ENCODE assay signal across 26 mouse cellular contexts in genomic region chr12:86238736-86239135, GRCm38 (mm10).
"Had no signal": no experiment of that assay in that cellular context is flagged by ENCODE, and none has a peak within 500 bp of the region (broad histone marks: within the 10 kb centered on the region; RNA-seq: fewer than 3 reads in every experiment).

No protein-coding gene starts in this region.

- H3K27ac ChIP-seq: heart, adult 2 months; heart, embryonic 13.5 days; heart, embryonic 15.5 days; hindbrain, embryonic 13.5 days; hindbrain, embryonic 15.5 days; hindbrain, postnatal 0 days; intestine, embryonic 15.5 days; layer of hippocampus, adult 2 months; left cerebral cortex, adult 2 months; limb, embryonic 10.5 days; limb, embryonic 12.5 days; liver, embryonic 13.5 days had no signal

- H3K36me3 ChIP-seq: heart, embryonic 15.5 days; hindbrain, embryonic 15.5 days; intestine, embryonic 15.5 days; limb, embryonic 10.5 days; limb, embryonic 12.5 days had no signal

- H3K9ac ChIP-seq: heart, embryonic 13.5 days; heart, embryonic 15.5 days; hindbrain, embryonic 13.5 days; hindbrain, embryonic 15.5 days; intestine, embryonic 15.5 days; limb, embryonic 12.5 days; liver, embryonic 13.5 days had no signal

- DNase-seq: gastrocnemius, postnatal 14 days; gastrocnemius, postnatal 36 days; heart, adult 11 months; heart, adult 2 months; heart, postnatal 14 days; heart, postnatal 36 days; kidney, adult 18-20 months; kidney, adult 8-10 months; kidney, postnatal 10 days; kidney, postnatal 25 days; kidney, postnatal 4 days; liver; liver, embryonic 13.5 days had no signal

- H3K27me3 ChIP-seq: heart, embryonic 15.5 days; hindbrain, embryonic 15.5 days; intestine, embryonic 15.5 days had no signal

- H3K9me3 ChIP-seq: heart, embryonic 13.5 days; heart, embryonic 15.5 days; hindbrain, embryonic 13.5 days; hindbrain, embryonic 15.5 days; intestine, embryonic 15.5 days; limb, embryonic 10.5 days; limb, embryonic 12.5 days; liver, embryonic 13.5 days had no signal

- H3K4me2 ChIP-seq: heart, embryonic 11.5 days; heart, embryonic 13.5 days; heart, embryonic 15.5 days; hindbrain, embryonic 13.5 days; hindbrain, embryonic 15.5 days; intestine, embryonic 15.5 days; limb, embryonic 12.5 days; liver, embryonic 13.5 days had no signal

- ATAC-seq: hindbrain, postnatal 0 days; inflammation-experienced regulatory T-cells, adult 6 months; intestine, embryonic 15.5 days; intestine, postnatal 0 days had no signal

- H3K4me3 ChIP-seq: heart, adult 2 months; heart, embryonic 13.5 days; heart, embryonic 15.5 days; hindbrain, embryonic 13.5 days; hindbrain, embryonic 15.5 days; intestine, embryonic 15.5 days; layer of hippocampus, adult 2 months; left cerebral cortex, adult 2 months; limb, embryonic 10.5 days; limb, embryonic 12.5 days; liver, embryonic 13.5 days had no signal
